Mouse (Mus musculus) kidney, adult 8-10 months (tissue): Measurements from ENCODE around the gene Artn.
A peak's percentile ranks its signal among the peaks of the same experiment; 100 is the strongest.

Experiments
- DNase-seq, 2 experiments: peaks; one replicate each; pipeline ENCODE4 v3.0.0; 2022

Artn gene

GRCm38 (mm10) chr4:117887920-117888319, 41.6 kb downstream of the Artn start:
- no peak for DNase-seq

GRCm38 (mm10) chr4:117887133-117887532, 42.4 kb downstream of the Artn start, which contains the start of gene Atp6v0b:
Atp6v0b (minus strand) TSS chr4:117887333.
- DNase-seq: peak; percentile 94 to 95

GRCm38 (mm10) chr4:117886644-117887043, 42.9 kb downstream of the Artn start:
- DNase-seq: peak in 1 of 2 experiments; percentile 29

DNA sequence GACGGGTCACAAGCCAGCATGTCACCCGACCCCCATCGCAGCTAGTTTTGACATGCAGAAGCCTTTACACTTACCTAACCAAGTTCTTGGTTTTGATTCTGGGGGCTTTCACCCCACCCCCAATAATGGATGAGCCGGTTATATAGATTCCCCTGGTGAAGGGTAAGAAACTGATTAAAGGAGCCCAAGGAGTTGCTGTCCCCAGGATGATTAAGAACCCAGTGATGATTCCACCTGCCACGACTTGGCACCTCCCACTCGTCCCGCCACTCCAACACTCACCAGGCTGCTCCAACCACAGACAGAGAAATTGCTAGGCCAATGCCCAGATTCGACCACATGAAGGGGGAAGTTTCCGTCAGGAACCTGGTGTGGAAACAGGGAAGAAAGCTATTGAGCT, 43.6 kb downstream of the Artn start:
- no peak for DNase-seq

GRCm38 (mm10) chr4:117885093-117885492, 44.5 kb downstream of the Artn start:
- DNase-seq: no peak

- DNase-seq: no peak
Measured at GRCm38 (mm10) chr4:117884146-117884545, 45.4 kb downstream of the Artn start.

GRCm38 (mm10) chr4:117882701-117883691, 46.6 kb downstream of the Artn start, which contains the start of gene B4galt2:
B4galt2 (minus strand) TSS chr4:117883487.
- no peak for DNase-seq

- DNase-seq: no peak
Measured at GRCm38 (mm10) chr4:117878703-117879102, 50.9 kb downstream of the Artn start.

DNA sequence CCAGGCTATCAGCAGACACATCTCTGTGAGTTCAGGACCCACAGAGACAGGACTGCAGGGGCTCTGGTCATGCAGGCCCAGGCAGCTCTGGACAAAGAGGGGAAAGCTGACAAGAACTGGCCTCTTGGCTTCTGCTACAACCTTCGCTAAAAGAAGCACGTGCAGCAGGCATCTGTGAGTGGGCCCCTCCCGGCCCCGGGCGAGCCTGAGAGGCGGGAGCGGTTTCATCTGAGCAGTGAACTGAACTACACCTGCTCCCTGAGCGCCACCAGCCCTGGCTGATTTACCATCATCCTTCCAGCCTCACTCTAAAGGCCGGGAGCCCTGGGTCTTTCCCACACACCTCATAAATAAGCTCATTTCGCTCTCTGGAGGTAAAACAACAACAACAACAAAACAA, 51.3 kb downstream of the Artn start:
- DNase-seq: no peak
